Mouse (Mus musculus) right cerebral cortex, postnatal 4 days (tissue): ENCODE results near the gene Gtf3c5.

Experiments used
- DNase-seq: peaks from one replicate; pipeline ENCODE4 v3.0.0-alpha.2; 2022

Gtf3c5 gene

GRCm38 (mm10) chr2:28583651-28584050 lies at the start of gene Gtf3c5:
TSS of gene Gtf3c5 (minus strand) at chr2:28583751.
- no peak for DNase-seq

- DNase-seq, result no peak
These were observed 49.6 kb upstream of the Gtf3c5 start for GRCm38 (mm10) chr2:28633136-28633535.

GRCm38 (mm10) chr2:28632626-28633025 lies 49.1 kb upstream of the Gtf3c5 start:
- no peak for DNase-seq

- no peak for DNase-seq
These were observed 46.4 kb upstream of the Gtf3c5 start for GRCm38 (mm10) chr2:28629911-28630381.

GRCm38 (mm10) chr2:28628053-28628452 lies 44.5 kb upstream of the Gtf3c5 start:
- DNase-seq, result no peak

- DNase-seq, result no peak
These were observed 42.5 kb upstream of the Gtf3c5 start for GRCm38 (mm10) chr2:28626038-28626437.

GRCm38 (mm10) chr2:28624870-28625269 lies 41.3 kb upstream of the Gtf3c5 start:
- DNase-seq, result no peak

- peak; percentile 29 for DNase-seq
These were observed 39.1 kb upstream of the Gtf3c5 start for GRCm38 (mm10) chr2:28622521-28623124.

- no peak for DNase-seq
These were observed 38.2 kb upstream of the Gtf3c5 start, which contains the start of gene Gfi1b for GRCm38 (mm10) chr2:28621664-28622171. TSS of gene Gfi1b (minus strand) at chr2:28621982.

- no peak for DNase-seq
These were observed 37.6 kb upstream of the Gtf3c5 start for GRCm38 (mm10) chr2:28621111-28621510.

GRCm38 (mm10) chr2:28620522-28620921 lies 37.0 kb upstream of the Gtf3c5 start:
- no peak for DNase-seq

GRCm38 (mm10) chr2:28619369-28619768 lies 35.8 kb upstream of the Gtf3c5 start:
- no peak for DNase-seq

GRCm38 (mm10) chr2:28618777-28619336 lies 35.3 kb upstream of the Gtf3c5 start:
- no peak for DNase-seq

GRCm38 (mm10) chr2:28617498-28618486 lies 34.2 kb upstream of the Gtf3c5 start:
- DNase-seq, result no peak

GRCm38 (mm10) chr2:28616874-28617273 lies 33.3 kb upstream of the Gtf3c5 start:
- no peak for DNase-seq

- no peak for DNase-seq
These were observed 32.8 kb upstream of the Gtf3c5 start for GRCm38 (mm10) chr2:28616358-28616757.

GRCm38 (mm10) chr2:28613599-28613998 lies 30.0 kb upstream of the Gtf3c5 start:
- DNase-seq, result no peak

GRCm38 (mm10) chr2:28612436-28613063 lies 29.0 kb upstream of the Gtf3c5 start:
- no peak for DNase-seq

GRCm38 (mm10) chr2:28611407-28611787 lies 27.8 kb upstream of the Gtf3c5 start:
- no peak for DNase-seq

GRCm38 (mm10) chr2:28610716-28611406 lies 27.3 kb upstream of the Gtf3c5 start:
- DNase-seq, result no peak

- no peak for DNase-seq
These were observed 26.3 kb upstream of the Gtf3c5 start for GRCm38 (mm10) chr2:28609851-28610250.
